Mouse (Mus musculus): ENCODE results near the gene Capn2. TPM values are rescaled to one million over a fixed set of nuclear protein-coding genes. Genes with fewer than 3 reads are reported as not detected.

The Capn2 gene
- polyA plus RNA-seq, 1 experiment from 2014 or later: 135 TPM

GRCm38 (mm10) chr1:182504223-182504622 lies 13.2 kb downstream of the Capn2 start:
- no peak overlapping the region; the same call in 1 of the 2 replicates for H3K4me2 ChIP-seq (replicated peaks; ENCODE audit: low read depth, low read length)

GRCm38 (mm10) chr1:182503206-182503900 lies 14.1 kb downstream of the Capn2 start:
- WGBS: 80% methylated on average over 13 of the region's 13 CpGs
- Histone ChIP-seq H3K9ac (replicated peaks; ENCODE audit: low read depth) (no peak overlapping the region), H3K4me2 (replicated peaks; ENCODE audit: low read depth, low read length) (no peak overlapping the region), H3K9me3 (ENCODE audit: low read length) (no peaks in the 10 kb centered on the region), H3K4me3 (ENCODE audit: low read depth, low read length) (no peak overlapping the region), H3K36me3 (ENCODE audit: insufficient read depth, low read length) (no peaks in the 10 kb centered on the region), H3K27ac (ENCODE audit: low read length) (0 out of 2 replicates have a peak overlapping the region, but pooled peaks have one; percentile 38), H3K27me3 (replicated peaks; ENCODE audit: insufficient read depth, low read length) (no peaks in the 10 kb centered on the region), H3K4me1 (ENCODE audit: insufficient read depth, low read depth, low read length) (peaks cover 37% of the 10 kb centered on the region)
- ATAC-seq: no peak
- DNase-seq (ENCODE audit: low spot score): no peak
- TF ChIP-seq CTCF (IDR thresholded peaks at IDR 0.05) (no peak), EP300 (IDR thresholded peaks at IDR 0.05) (no peak)

More at GRCm38 (mm10) chr1:182504223-182504622, 13.2 kb downstream of the Capn2 start:
- TF ChIP-seq CTCF (IDR thresholded peaks at IDR 0.05) (no peak), EP300 (IDR thresholded peaks at IDR 0.05) (peak; percentile 59; the same call in 1 of the 2 replicates)
- H3K4me1 ChIP-seq (ENCODE audit: insufficient read depth, low read depth, low read length): peaks cover 37% of the 10 kb centered on the region
- H3K9me3 ChIP-seq (ENCODE audit: low read length): no peaks in the 10 kb centered on the region
- H3K9ac ChIP-seq (replicated peaks; ENCODE audit: low read depth): no peak overlapping the region
- DNase-seq (ENCODE audit: low spot score) (peak; percentile 87), ATAC-seq (peak; percentile 32)
- no peaks in the 10 kb centered on the region for H3K36me3 ChIP-seq (ENCODE audit: insufficient read depth, low read length)
- H3K27ac ChIP-seq (ENCODE audit: low read length): peak overlapping the region; percentile 38; the same call in 1 of the 2 replicates
- no peak overlapping the region for H3K4me3 ChIP-seq (ENCODE audit: low read depth, low read length)
- WGBS: 18% methylated on average over 4 of the region's 4 CpGs
- H3K27me3 ChIP-seq (replicated peaks; ENCODE audit: insufficient read depth, low read length): no peaks in the 10 kb centered on the region

- Histone ChIP-seq H3K4me2 (replicated peaks; ENCODE audit: low read depth, low read length) (no peak overlapping the region), H3K36me3 (ENCODE audit: insufficient read depth, low read length) (no peaks in the 10 kb centered on the region), H3K9me3 (ENCODE audit: low read length) (no peaks in the 10 kb centered on the region), H3K4me3 (ENCODE audit: low read depth, low read length) (no peak overlapping the region), H3K27ac (ENCODE audit: low read length) (no peak overlapping the region), H3K4me1 (ENCODE audit: insufficient read depth, low read depth, low read length) (peaks cover 37% of the 10 kb centered on the region), H3K27me3 (replicated peaks; ENCODE audit: insufficient read depth, low read length) (no peaks in the 10 kb centered on the region), H3K9ac (replicated peaks; ENCODE audit: low read depth) (no peak overlapping the region)
- 80% methylated on average over 6 of the region's 7 CpGs for WGBS
- TF ChIP-seq CTCF (IDR thresholded peaks at IDR 0.05): no peak
- no peak for TF ChIP-seq EP300 (IDR thresholded peaks at IDR 0.05)
- DNase-seq (ENCODE audit: low spot score): no peak
- ATAC-seq: no peak
Observed at GRCm38 (mm10) chr1:182502491-182503050, 14.8 kb downstream of the Capn2 start.

GRCm38 (mm10) chr1:182501815-182502405 lies 15.5 kb downstream of the Capn2 start:
- Histone ChIP-seq H3K4me1 (ENCODE audit: insufficient read depth, low read depth, low read length) (peaks cover 40% of the 10 kb centered on the region), H3K27me3 (replicated peaks; ENCODE audit: insufficient read depth, low read length) (no peaks in the 10 kb centered on the region), H3K9me3 (ENCODE audit: low read length) (no peaks in the 10 kb centered on the region), H3K4me2 (replicated peaks; ENCODE audit: low read depth, low read length) (no peak overlapping the region), H3K4me3 (ENCODE audit: low read depth, low read length) (no peak overlapping the region), H3K36me3 (ENCODE audit: insufficient read depth, low read length) (no peaks in the 10 kb centered on the region), H3K9ac (replicated peaks; ENCODE audit: low read depth) (no peak overlapping the region), H3K27ac (ENCODE audit: low read length) (no peak overlapping the region)
- DNase-seq (ENCODE audit: low spot score) (no peak), ATAC-seq (no peak)
- TF ChIP-seq CTCF (IDR thresholded peaks at IDR 0.05) (no peak), EP300 (IDR thresholded peaks at IDR 0.05) (no peak)
- 84% methylated on average over 7 of the region's 7 CpGs for WGBS

- Histone ChIP-seq H3K4me1 (ENCODE audit: insufficient read depth, low read depth, low read length) (peaks cover 34% of the 10 kb centered on the region), H3K36me3 (ENCODE audit: insufficient read depth, low read length) (no peaks in the 10 kb centered on the region), H3K9me3 (ENCODE audit: low read length) (no peaks in the 10 kb centered on the region), H3K4me2 (replicated peaks; ENCODE audit: low read depth, low read length) (no peak overlapping the region), H3K27ac (ENCODE audit: low read length) (peak overlapping the region; percentile 82), H3K9ac (replicated peaks; ENCODE audit: low read depth) (no peak overlapping the region), H3K4me3 (ENCODE audit: low read depth, low read length) (no peak overlapping the region), H3K27me3 (replicated peaks; ENCODE audit: insufficient read depth, low read length) (no peaks in the 10 kb centered on the region)
- 68% methylated on average over 4 of the region's 4 CpGs for WGBS
- DNase-seq (ENCODE audit: low spot score) (no peak), ATAC-seq (no peak)
- no peak for TF ChIP-seq EP300 (IDR thresholded peaks at IDR 0.05)
Observed at GRCm38 (mm10) chr1:182500843-182501242, 16.6 kb downstream of the Capn2 start.

- Histone ChIP-seq H3K27ac (ENCODE audit: low read length) (peak overlapping the region; percentile 82), H3K9me3 (ENCODE audit: low read length) (no peaks in the 10 kb centered on the region), H3K4me2 (replicated peaks; ENCODE audit: low read depth, low read length) (no peak overlapping the region), H3K4me1 (ENCODE audit: insufficient read depth, low read depth, low read length) (peaks cover 29% of the 10 kb centered on the region), H3K9ac (replicated peaks; ENCODE audit: low read depth) (no peak overlapping the region), H3K36me3 (ENCODE audit: insufficient read depth, low read length) (no peaks in the 10 kb centered on the region), H3K27me3 (replicated peaks; ENCODE audit: insufficient read depth, low read length) (no peaks in the 10 kb centered on the region), H3K4me3 (ENCODE audit: low read depth, low read length) (no peak overlapping the region)
- peak; percentile 36 for DNase-seq (ENCODE audit: low spot score)
- ATAC-seq: peak; percentile 40
- 65% methylated on average over 4 of the region's 4 CpGs for WGBS
- TF ChIP-seq CTCF (IDR thresholded peaks at IDR 0.05): no peak
- TF ChIP-seq EP300 (IDR thresholded peaks at IDR 0.05): peak; percentile 72
Observed at GRCm38 (mm10) chr1:182500224-182500623, 17.2 kb downstream of the Capn2 start.
